Mouse (Mus musculus) embryonic fibroblast, embryonic 13.5 days (primary cell): ENCODE measurements around the gene Bbx.

Experiments used
- CTCF ChIP-seq: IDR thresholded peaks from 2 replicates; pipeline ENCODE4 v1.5.1; 2011; ENCODE audit warnings: mild to moderate bottlenecking, control low read depth, low read length, moderate library complexity, borderline replicate concordance; ENCODE audit not compliant: insufficient read depth
- POLR2A ChIP-seq: IDR thresholded peaks from 2 replicates; pipeline ENCODE4 v1.6.1; 2011; ENCODE audit warnings: low read depth, mild to moderate bottlenecking, control low read depth, low read length, moderate library complexity

DNA sequence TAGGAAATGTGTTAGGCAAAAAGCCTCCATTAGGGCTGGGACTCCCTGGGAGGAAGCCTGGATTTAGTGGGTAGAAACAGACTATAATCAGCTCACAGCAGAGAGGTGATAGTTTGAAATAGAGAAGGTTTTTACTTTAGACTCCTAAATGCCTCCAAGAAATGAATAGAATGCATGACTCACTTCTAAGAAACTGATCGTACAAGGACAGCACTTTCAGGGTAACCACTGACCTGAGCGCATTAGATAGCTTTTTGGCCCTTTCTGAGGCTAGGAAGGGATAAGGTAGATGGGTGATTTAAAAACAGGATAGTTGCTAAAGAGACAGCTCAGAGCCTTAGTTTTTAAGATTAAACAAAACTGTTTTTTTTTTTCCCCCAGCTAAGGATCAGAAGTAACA is 221.4 kb downstream of the Bbx start:
- TF ChIP-seq POLR2A (no peak), CTCF (no peak)
